ENCODE assay signal across 8 mouse cellular contexts in the genomic region with DNA sequence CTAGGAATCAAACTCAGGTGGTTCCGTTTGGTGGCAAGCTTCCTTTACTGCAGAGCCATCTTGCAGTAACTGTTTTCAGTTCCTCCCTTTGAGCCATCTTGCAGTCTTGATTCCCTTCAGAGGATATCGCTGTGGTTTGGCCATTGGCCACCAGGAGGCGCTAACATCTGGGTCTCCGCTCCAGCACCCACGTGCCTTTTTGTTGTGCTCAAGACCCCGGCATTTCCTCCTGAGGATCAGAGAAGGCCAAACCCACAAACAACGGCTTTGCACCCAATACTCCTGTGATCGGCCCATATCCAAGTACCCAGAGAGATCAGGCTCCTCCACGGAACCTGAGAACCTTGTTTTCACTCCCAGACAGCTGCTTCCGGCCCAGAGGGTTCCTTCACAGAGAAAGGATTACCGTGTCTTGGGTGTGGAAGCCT. TPM values are rescaled to one million over a fixed set of nuclear protein-coding genes. Genes with fewer than 3 reads are reported as not detected.
DNase-seq lines count a peak whose midpoint lies in the region; ATAC-seq and TF ChIP-seq lines count a peak whose summit lies in the region.

No protein-coding gene starts in this region.

- peak; percentile 95 for DNase-seq in ES-E14 (ENCODE audit: low read depth, low spot score)
- DNase-seq in cerebellum, adult 18-20 months, result peak; percentile 65 to 70
- DNase-seq in heart, postnatal 36 days, result peak; percentile 88 to 93
- DNase-seq in layer of hippocampus, adult 2 months (ENCODE audit: low spot score in 2 of 2), result peak; percentile 70 to 83
- DNase-seq in lung, embryonic 14.5 days, result peak; percentile 95
- DNase-seq in thymus, adult 2 months, result peak; percentile 92

- H3K4me1 ChIP-seq in ES-E14 (ENCODE audit: control insufficient read depth in 2 of 2, insufficient read depth in 2 of 2, low read length in 2 of 2, poor library complexity in 1 of 2), result peaks cover 0 to 13% of the 10 kb centered on the region in 2 experiments; a peak in 1 of 4 replicates
- 0 out of 2 replicates have a peak, but pooled peaks cover 2% of the 10 kb centered on the region for H3K4me1 ChIP-seq in forebrain, embryonic 16.5 days (replicated peaks; ENCODE audit: control insufficient read depth, insufficient read depth, low read length)
- H3K4me1 ChIP-seq in lung, embryonic 14.5 days (ENCODE audit: insufficient read depth), result no peaks in the 10 kb centered on the region
- peaks cover 5% of the 10 kb centered on the region for H3K4me1 ChIP-seq in olfactory bulb, adult 2 months (ENCODE audit: control insufficient read depth, insufficient read depth, low read length)
- H3K4me1 ChIP-seq in thymus, adult 2 months (replicated peaks; ENCODE audit: control insufficient read depth, insufficient read depth, low read length), result peaks cover 8% of the 10 kb centered on the region

- no peak overlapping the region for H3K4me3 ChIP-seq in ES-E14 (ENCODE audit: insufficient read depth in 1 of 2, low read depth in 1 of 2, low read length in 2 of 2, poor library complexity in 1 of 2, severe bottlenecking in 1 of 2)
- H3K4me3 ChIP-seq in forebrain, embryonic 16.5 days (replicated peaks; ENCODE audit: low read length), result no peak overlapping the region
- peak overlapping the region; percentile 28; the same call in 1 of the 2 replicates for H3K4me3 ChIP-seq in layer of hippocampus, adult 2 months
- H3K4me3 ChIP-seq in lung, embryonic 14.5 days (ENCODE audit: low read depth, low read length), result peak overlapping the region; percentile 14; the same call in 1 of the 2 replicates
- H3K4me3 ChIP-seq in olfactory bulb, adult 2 months (ENCODE audit: insufficient read depth, low read depth, low read length), result no peak overlapping the region; the same call in 1 of the 2 replicates
- peak overlapping the region; percentile 44 for H3K4me3 ChIP-seq in thymus, adult 2 months (ENCODE audit: control insufficient read depth, insufficient read depth, low read length)

- peak overlapping the region; percentile 63; the same call in 1 of the 2 replicates for H3K9ac ChIP-seq in ES-E14 (ENCODE audit: insufficient read depth, low read depth, low read length, poor library complexity, severe bottlenecking)
- 0 out of 2 replicates have a peak overlapping the region, but pooled peaks have one; percentile 19 for H3K9ac ChIP-seq in forebrain, embryonic 16.5 days (replicated peaks; ENCODE audit: low read depth, low read length)
- no peak overlapping the region for H3K9ac ChIP-seq in lung, embryonic 14.5 days

- peak overlapping the region; percentile 19; the same call in 1 of the 2 replicates for H3K4me2 ChIP-seq in forebrain, embryonic 16.5 days (ENCODE audit: low read length)
- peak overlapping the region; percentile 51 for H3K4me2 ChIP-seq in lung, embryonic 14.5 days

- TF ChIP-seq POLR2A in olfactory bulb, adult 2 months (IDR thresholded peaks at IDR 0.05; ENCODE audit: insufficient read depth, low read depth, low read length), result no peak
- no peak for TF ChIP-seq POLR2A in thymus, adult 2 months (IDR thresholded peaks at IDR 0.05; ENCODE audit: control insufficient read depth, extremely low read depth, insufficient read depth, low read length, poor library complexity)

- no peaks in the 10 kb centered on the region for H3K9me3 ChIP-seq in ES-E14 (ENCODE audit: control insufficient read depth, insufficient read depth, low read depth, low read length)
- no peaks in the 10 kb centered on the region for H3K9me3 ChIP-seq in forebrain, embryonic 16.5 days (ENCODE audit: control insufficient read depth, low read length)
- H3K9me3 ChIP-seq in lung, embryonic 14.5 days (ENCODE audit: low read depth, low read length), result no peaks in the 10 kb centered on the region

- peaks cover 7% of the 10 kb centered on the region; the same call in 1 of the 2 replicates for H3K36me3 ChIP-seq in ES-E14 (ENCODE audit: control insufficient read depth, insufficient read depth, low read length, poor library complexity, severe bottlenecking)
- H3K36me3 ChIP-seq in forebrain, embryonic 16.5 days (ENCODE audit: control insufficient read depth, insufficient read depth), result no peaks in the 10 kb centered on the region
- H3K36me3 ChIP-seq in lung, embryonic 14.5 days (ENCODE audit: insufficient read depth), result peaks cover 12% of the 10 kb centered on the region; the same call in 1 of the 2 replicates
- no peaks in the 10 kb centered on the region for H3K36me3 ChIP-seq in thymus, adult 2 months (ENCODE audit: control insufficient read depth, insufficient read depth, low read length)

- no peaks in the 10 kb centered on the region for H3K27me3 ChIP-seq in forebrain, embryonic 16.5 days (replicated peaks; ENCODE audit: control insufficient read depth, insufficient read depth, low read length)
- no peaks in the 10 kb centered on the region for H3K27me3 ChIP-seq in lung, embryonic 14.5 days (ENCODE audit: insufficient read depth, low read length)
- no peaks in the 10 kb centered on the region for H3K27me3 ChIP-seq in thymus, adult 2 months (ENCODE audit: control insufficient read depth, insufficient read depth, low read length)

- no peak overlapping the region for H3K27ac ChIP-seq in ES-E14 (ENCODE audit: insufficient read depth, low read depth, low read length, poor library complexity, severe bottlenecking)
- H3K27ac ChIP-seq in forebrain, embryonic 16.5 days (ENCODE audit: low read length), result no peak overlapping the region
- H3K27ac ChIP-seq in layer of hippocampus, adult 2 months, result 0 out of 2 replicates have a peak overlapping the region, but pooled peaks have one; percentile 21
- H3K27ac ChIP-seq in lung, embryonic 14.5 days (ENCODE audit: low read depth), result no peak overlapping the region
- no peak overlapping the region for H3K27ac ChIP-seq in olfactory bulb, adult 2 months (ENCODE audit: insufficient read depth, low read depth, low read length)
- H3K27ac ChIP-seq in thymus, adult 2 months (ENCODE audit: control insufficient read depth, insufficient read depth, low read length), result peak overlapping the region; percentile 68; the same call in 1 of the 2 replicates

- intact Hi-C loops in heart, postnatal 36 days (cut with DNase I), result loop anchor here (1.0 to 2.0 kb wide), 2 partner anchors 18 to 38 kb away; no protein-coding TSS in a partner anchor

- TF ChIP-seq CTCF in layer of hippocampus, adult 2 months (conservative IDR thresholded peaks at IDR 0.05), result peak; percentile 90
- TF ChIP-seq CTCF in lung, embryonic 14.5 days (IDR thresholded peaks at IDR 0.05; ENCODE audit: low read depth), result peak; percentile 96
- TF ChIP-seq CTCF in olfactory bulb, adult 2 months (IDR thresholded peaks at IDR 0.05; ENCODE audit: insufficient read depth, low read depth, low read length), result peak; percentile 60; the same call in 1 of the 2 replicates
- TF ChIP-seq CTCF in thymus, adult 2 months (IDR thresholded peaks at IDR 0.05; ENCODE audit: borderline replicate concordance, control insufficient read depth, extremely low read depth, insufficient read depth, low read length, poor library complexity), result peak; percentile 95

- in situ Hi-C loops in ES-E14 (cut with MboI; ENCODE audit: low sequenced_read_pairs in 2 of 2, unreplicated experiment in 2 of 2), result no loop called here

- ATAC-seq in forebrain, embryonic 16.5 days, result peak; percentile 31; the same call in 1 of the 2 replicates
- ATAC-seq in lung, embryonic 14.5 days (ENCODE audit: insufficient read depth), result peak; percentile 73

- 13% methylated on average over 11 of the region's 11 CpGs for WGBS in forebrain, embryonic 16.5 days
- WGBS in lung, embryonic 14.5 days, result 6% methylated on average over 11 of the region's 11 CpGs
- 8% methylated on average over 11 of the region's 11 CpGs for WGBS in olfactory bulb, adult 2 months
- 4% methylated on average over 11 of the region's 11 CpGs for WGBS in thymus, adult 2 months

RNA-seq across cellular contexts. Expression of a gene that starts 18.8 kb away (rescaled TPM):
- 94.3 and 111 TPM in 2 replicates for total RNA-seq in ES-E14 (2012; rRNA removed)
- 66.8 and 67.8 TPM in 2 replicates for polyA plus RNA-seq in forebrain, embryonic 16.5 days (2015; fragmentation: Nextera tagmentation; extraction: Ambion mirVana)
- 10 to 100 TPM; 85.1 to 89.3 TPM for total RNA-seq in heart, postnatal 36 days (2021)
- total RNA-seq in layer of hippocampus, adult 2 months (2021), result 10 to 100 TPM; 68.1 to 76.2 TPM
- 55.1 and 57.5 TPM in 2 replicates for polyA plus RNA-seq in lung, embryonic 14.5 days (2014; fragmentation: Nextera tagmentation; extraction: Ambion mirVana)
- polyA plus RNA-seq in olfactory bulb, adult 2 months (2012; ENCODE audit: insufficient read depth, insufficient read length, low replicate concordance, missing spikeins), result 681 TPM in 1 of 2 replicates, not detected in the other
- 38.7 and 49.3 TPM in 2 replicates for polyA plus RNA-seq in thymus, adult 2 months (2012; rRNA removed)

RNA-seq across cellular contexts. Expression of a gene that starts 19.2 kb away (rescaled TPM):
- total RNA-seq in ES-E14 (2012; rRNA removed), result 6.1 and 6.3 TPM in 2 replicates
- 3.4 and 4.9 TPM in 2 replicates for polyA plus RNA-seq in forebrain, embryonic 16.5 days (2015; fragmentation: Nextera tagmentation; extraction: Ambion mirVana)
- 1 to 10 TPM; 1.8 to 1.9 TPM for total RNA-seq in heart, postnatal 36 days (2021)
- 10 to 100 TPM; 17.7 to 22.9 TPM for total RNA-seq in layer of hippocampus, adult 2 months (2021)
- polyA plus RNA-seq in lung, embryonic 14.5 days (2014; fragmentation: Nextera tagmentation; extraction: Ambion mirVana), result 1.6 and 1.7 TPM in 2 replicates
- not detected in 2 replicates for polyA plus RNA-seq in olfactory bulb, adult 2 months (2012; ENCODE audit: insufficient read depth, insufficient read length, low replicate concordance, missing spikeins)
- polyA plus RNA-seq in thymus, adult 2 months (2012; rRNA removed), result 4.0 and 6.8 TPM in 2 replicates

RNA-seq across cellular contexts. Expression of a gene that starts 19.2 kb away (rescaled TPM):
- total RNA-seq in ES-E14 (2012; rRNA removed), result not detected in 2 replicates
- polyA plus RNA-seq in forebrain, embryonic 16.5 days (2015; fragmentation: Nextera tagmentation; extraction: Ambion mirVana), result not detected in 2 replicates
- total RNA-seq in heart, postnatal 36 days (2021), result not detected
- not detected for total RNA-seq in layer of hippocampus, adult 2 months (2021)
- polyA plus RNA-seq in lung, embryonic 14.5 days (2014; fragmentation: Nextera tagmentation; extraction: Ambion mirVana), result not detected in 2 replicates
- not detected in 2 replicates for polyA plus RNA-seq in olfactory bulb, adult 2 months (2012; ENCODE audit: insufficient read depth, insufficient read length, low replicate concordance, missing spikeins)
- polyA plus RNA-seq in thymus, adult 2 months (2012; rRNA removed), result not detected in 2 replicates

RNA-seq across cellular contexts. Expression of a gene that starts 29.1 kb away (rescaled TPM):
- total RNA-seq in ES-E14 (2012; rRNA removed), result 157 and 238 TPM in 2 replicates
- polyA plus RNA-seq in forebrain, embryonic 16.5 days (2015; fragmentation: Nextera tagmentation; extraction: Ambion mirVana), result 99.2 and 102 TPM in 2 replicates
- 100 to 1,000 TPM; 263 to 319 TPM for total RNA-seq in heart, postnatal 36 days (2021)
- total RNA-seq in layer of hippocampus, adult 2 months (2021), result 100 to 1,000 TPM; 125 to 134 TPM
- polyA plus RNA-seq in lung, embryonic 14.5 days (2014; fragmentation: Nextera tagmentation; extraction: Ambion mirVana), result 123 and 125 TPM in 2 replicates
- polyA plus RNA-seq in olfactory bulb, adult 2 months (2012; ENCODE audit: insufficient read depth, insufficient read length, low replicate concordance, missing spikeins), result not detected in 2 replicates
- 203 and 217 TPM in 2 replicates for polyA plus RNA-seq in thymus, adult 2 months (2012; rRNA removed)

RNA-seq across cellular contexts. Expression of a gene that starts 54.3 kb away (rescaled TPM):
- 6.0 and 8.3 TPM in 2 replicates for total RNA-seq in ES-E14 (2012; rRNA removed)
- polyA plus RNA-seq in forebrain, embryonic 16.5 days (2015; fragmentation: Nextera tagmentation; extraction: Ambion mirVana), result 1.1 and 1.2 TPM in 2 replicates
- 10 to 100 TPM; 64.8 to 73.6 TPM for total RNA-seq in heart, postnatal 36 days (2021)
- total RNA-seq in layer of hippocampus, adult 2 months (2021), result 1 to 10 TPM; 5.5 to 6.8 TPM
- polyA plus RNA-seq in lung, embryonic 14.5 days (2014; fragmentation: Nextera tagmentation; extraction: Ambion mirVana), result 1.7 and 1.8 TPM in 2 replicates
- not detected in 2 replicates for polyA plus RNA-seq in olfactory bulb, adult 2 months (2012; ENCODE audit: insufficient read depth, insufficient read length, low replicate concordance, missing spikeins)
- polyA plus RNA-seq in thymus, adult 2 months (2012; rRNA removed), result 3.9 and 8.8 TPM in 2 replicates

Comparison
In these comparisons a context has a peak if more than half of its experiments do, and no peak if none do; other contexts are left out.
1. H3K27ac ChIP-seq: peak in layer of hippocampus, adult 2 months (single experiment) and thymus, adult 2 months (single experiment); none in ES-E14 (single experiment), forebrain, embryonic 16.5 days (single experiment), lung, embryonic 14.5 days (single experiment) and olfactory bulb, adult 2 months (single experiment).
2. H3K4me3 ChIP-seq: peak in layer of hippocampus, adult 2 months (single experiment), lung, embryonic 14.5 days (single experiment) and thymus, adult 2 months (single experiment); none in ES-E14 (0 of 2), forebrain, embryonic 16.5 days (single experiment) and olfactory bulb, adult 2 months (single experiment).
3. Peak in every context shown above with its lines, with median percentiles within 50 percentile points of each other: DNase-seq and CTCF ChIP-seq.